Comparison of ENCODE assay signal across 9 mouse cellular contexts in the genomic region with DNA sequence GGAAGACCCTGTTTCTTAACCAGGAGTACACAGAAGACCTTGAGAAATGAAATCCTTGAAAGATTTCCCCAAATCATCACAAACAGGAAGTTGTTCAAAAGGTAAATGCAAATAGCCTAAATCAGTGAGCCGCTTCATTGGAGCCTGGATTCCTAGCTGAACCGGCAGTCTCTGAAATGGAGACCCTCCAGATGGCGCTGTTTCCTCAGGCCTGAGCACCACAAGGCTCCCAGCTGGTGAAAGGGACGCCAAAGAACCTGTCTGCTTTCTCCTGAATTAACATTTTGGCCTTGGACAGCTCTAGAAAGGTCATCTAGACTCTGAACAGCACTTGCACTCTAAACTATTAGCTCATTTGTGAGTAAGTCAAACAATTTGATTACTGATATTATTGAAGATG. TPM values are rescaled to one million over a fixed set of nuclear protein-coding genes. Genes with fewer than 3 reads are reported as not detected.
DNase-seq lines count a peak whose midpoint lies in the region; ATAC-seq and TF ChIP-seq lines count a peak whose summit lies in the region.
"Had no signal": no experiment of that assay in that cellular context is flagged by ENCODE, and none has a peak within 500 bp of the region (broad histone marks: within the 10 kb centered on the region; RNA-seq: fewer than 3 reads in every experiment).

No protein-coding gene starts in this region.

- no peak overlapping the region for H3K4me3 ChIP-seq in lung, embryonic 14.5 days (ENCODE audit: low read depth, low read length)
- H3K4me3 ChIP-seq: limb, embryonic 12.5 days had no signal

- intact Hi-C loops in gastrocnemius, postnatal 14 days (cut with DNase I; ENCODE audit: low total_unique reads): loop anchor here (2.0 kb wide), 1 partner anchor 407 kb away; no protein-coding TSS in a partner anchor

- peaks cover 39% of the 10 kb centered on the region for H3K36me3 ChIP-seq in lung, embryonic 14.5 days (ENCODE audit: insufficient read depth)

- CTCF ChIA-PET in Patski (lab: Charles Lee): interaction anchor here (1.0 to 3.0 kb wide), 7 partner anchors 11 to 407 kb away, joined by 3 to 14 read pairs (median 5); partner anchors contain the start of gene Ttc12

- no peak overlapping the region for H3K4me2 ChIP-seq in lung, embryonic 14.5 days
- H3K4me2 ChIP-seq: limb, embryonic 12.5 days had no signal

- H3K4me1 ChIP-seq in lung, embryonic 14.5 days (ENCODE audit: insufficient read depth): no peaks in the 10 kb centered on the region
- H3K4me1 ChIP-seq: limb, embryonic 12.5 days had no signal

- H3K27ac ChIP-seq in lung, embryonic 14.5 days (ENCODE audit: low read depth): no peak overlapping the region
- H3K27ac ChIP-seq: limb, embryonic 12.5 days had no signal

- POLR2A ChIA-PET in Patski (lab: Charles Lee): no interaction called here

- no peaks in the 10 kb centered on the region for H3K9me3 ChIP-seq in lung, embryonic 14.5 days (ENCODE audit: low read depth, low read length)
- H3K9me3 ChIP-seq: limb, embryonic 12.5 days had no signal

- H3K27me3 ChIP-seq in Patski: no peaks in the 10 kb centered on the region
- no peaks in the 10 kb centered on the region for H3K27me3 ChIP-seq in lung, embryonic 14.5 days (ENCODE audit: insufficient read depth, low read length)
- H3K27me3 ChIP-seq: limb, embryonic 12.5 days had no signal

- in situ Hi-C loops in Patski (cut with MboI; ENCODE audit: low pct_unique_long_range_greater_than_20kb): no loop called here

- no peak overlapping the region for H3K9ac ChIP-seq in lung, embryonic 14.5 days
- H3K9ac ChIP-seq: limb, embryonic 12.5 days had no signal

- 6% methylated on average over 4 of the region's 4 CpGs for WGBS in lung, embryonic 14.5 days

- ATAC-seq in Patski: peak; percentile 17
- ATAC-seq in lung, embryonic 14.5 days (ENCODE audit: insufficient read depth): peak; percentile 35; the same call in 1 of the 2 replicates

- DNase-seq in B cell, adult 2 months: peak; percentile 10 to 11
- peak; percentile 2 for DNase-seq in Patski (ENCODE audit: low read depth, low spot score)
- DNase-seq in cerebellum, postnatal 10 days: peak; percentile 92 to 95
- DNase-seq in gastrocnemius, postnatal 14 days: peak; percentile 69
- peak; percentile 86 to 90 for DNase-seq in kidney, postnatal 4 days
- DNase-seq in lung, embryonic 14.5 days: peak; percentile 87
- DNase-seq in right cerebral cortex, adult 2 months (ENCODE audit: low spot score in 2 of 2): peak; percentile 83 to 85
- no peak for DNase-seq in T-cell, adult 2 months (ENCODE audit: low spot score)

- peak; percentile 88 for TF ChIP-seq CTCF in Patski (IDR thresholded peaks at IDR 0.05)
- TF ChIP-seq CTCF in lung, embryonic 14.5 days (IDR thresholded peaks at IDR 0.05; ENCODE audit: low read depth): peak; percentile 83

RNA-seq across cellular contexts. Expression of gene Tmprss5, which starts 0.5 kb away (rescaled TPM):
- not detected for polyA plus RNA-seq in Patski (2021)
- under 1 TPM in 1 of 2 experiments, not detected in 1; 0.45 TPM for total RNA-seq in gastrocnemius, postnatal 14 days (2021)
- polyA plus RNA-seq in lung, embryonic 14.5 days (2014; fragmentation: Nextera tagmentation; extraction: Ambion mirVana): 0.34 and 0.47 TPM in 2 replicates
- polyA plus RNA-seq: limb, embryonic 12.5 days had no signal

RNA-seq across cellular contexts. Expression of gene Zw10, which starts 26.1 kb away (rescaled TPM):
- polyA plus RNA-seq in Patski (2021): 29.1 TPM
- total RNA-seq in gastrocnemius, postnatal 14 days (2021): 1 to 10 TPM; 6.0 to 7.1 TPM
- 50.7 and 53.4 TPM in 2 replicates for polyA plus RNA-seq in lung, embryonic 14.5 days (2014; fragmentation: Nextera tagmentation; extraction: Ambion mirVana)
